In genomic region chr4:95771542-95771941, GRCm38 (mm10) we compare ENCODE assay signal across 22 mouse cellular contexts.
DNase-seq lines count a peak whose midpoint lies in the region; ATAC-seq and TF ChIP-seq lines count a peak whose summit lies in the region.
"Had no signal": no experiment of that assay in that cellular context is flagged by ENCODE, and none has a peak within 500 bp of the region (broad histone marks: within the 10 kb centered on the region; RNA-seq: fewer than 3 reads in every experiment).

No protein-coding gene starts in this region.

- no peaks in the 10 kb centered on the region; the same call in 1 of the 2 replicates for H3K36me3 ChIP-seq in kidney, adult 2 months (ENCODE audit: control insufficient read depth, insufficient read depth, low read length)
- no peaks in the 10 kb centered on the region for H3K36me3 ChIP-seq in kidney, postnatal 0 days (ENCODE audit: insufficient read depth, low read length)
- no peaks in the 10 kb centered on the region for H3K36me3 ChIP-seq in intestine, embryonic 15.5 days
- no peaks in the 10 kb centered on the region for H3K36me3 ChIP-seq in forebrain, postnatal 0 days (ENCODE audit: insufficient read depth)
- H3K36me3 ChIP-seq: embryonic facial prominence, embryonic 13.5 days; forebrain, embryonic 12.5 days; heart, embryonic 15.5 days; hindbrain, embryonic 15.5 days had no signal

- peaks cover 15% of the 10 kb centered on the region; the same call in 1 of the 2 replicates for H3K4me1 ChIP-seq in kidney, adult 2 months (ENCODE audit: control insufficient read depth, insufficient read depth, low read length)
- H3K4me1 ChIP-seq in kidney, postnatal 0 days (replicated peaks; ENCODE audit: insufficient read depth, low read length), result no peaks in the 10 kb centered on the region
- no peaks in the 10 kb centered on the region; the same call in 1 of the 2 replicates for H3K4me1 ChIP-seq in intestine, embryonic 15.5 days (replicated peaks)
- H3K4me1 ChIP-seq in forebrain, postnatal 0 days (ENCODE audit: insufficient read depth), result no peaks in the 10 kb centered on the region
- H3K4me1 ChIP-seq: hindbrain, embryonic 15.5 days had no signal

- no peak overlapping the region for H3K9ac ChIP-seq in kidney, postnatal 0 days (ENCODE audit: low read depth, low read length)
- no peak overlapping the region for H3K9ac ChIP-seq in intestine, embryonic 15.5 days
- H3K9ac ChIP-seq in forebrain, postnatal 0 days, result no peak overlapping the region
- H3K9ac ChIP-seq: embryonic facial prominence, embryonic 13.5 days; forebrain, embryonic 12.5 days; heart, embryonic 15.5 days; hindbrain, embryonic 15.5 days had no signal

- WGBS in kidney, adult 2 months, result 96% methylated on average over 3 of the region's 3 CpGs
- 77% methylated on average over 3 of the region's 3 CpGs for WGBS in kidney, postnatal 0 days
- WGBS in intestine, embryonic 15.5 days, result 73% methylated on average over 3 of the region's 3 CpGs
- WGBS in forebrain, postnatal 0 days, result 91% methylated on average over 3 of the region's 3 CpGs

- no peak overlapping the region for H3K4me3 ChIP-seq in kidney, adult 2 months (ENCODE audit: insufficient read depth, low read depth, low read length)
- H3K4me3 ChIP-seq in kidney, postnatal 0 days (replicated peaks; ENCODE audit: low read depth, low read length), result no peak overlapping the region
- no peak overlapping the region for H3K4me3 ChIP-seq in intestine, embryonic 15.5 days (replicated peaks)
- no peak overlapping the region for H3K4me3 ChIP-seq in forebrain, postnatal 0 days (ENCODE audit: low read depth, low read length)
- H3K4me3 ChIP-seq: embryonic facial prominence, embryonic 13.5 days; forebrain, embryonic 12.5 days; heart, embryonic 15.5 days; hindbrain, embryonic 15.5 days had no signal

- H3K27me3 ChIP-seq in kidney, adult 2 months (replicated peaks; ENCODE audit: control insufficient read depth, insufficient read depth, low read length), result no peaks in the 10 kb centered on the region
- H3K27me3 ChIP-seq in kidney, postnatal 0 days (ENCODE audit: insufficient read depth, low read length), result no peaks in the 10 kb centered on the region
- no peaks in the 10 kb centered on the region for H3K27me3 ChIP-seq in intestine, embryonic 15.5 days (replicated peaks)
- H3K27me3 ChIP-seq in forebrain, postnatal 0 days (ENCODE audit: insufficient read depth, low read length), result no peaks in the 10 kb centered on the region
- H3K27me3 ChIP-seq: CH12.LX; embryonic facial prominence, embryonic 13.5 days; forebrain, embryonic 12.5 days; heart, embryonic 15.5 days; hindbrain, embryonic 15.5 days; Patski had no signal

- no peak for TF ChIP-seq CTCF in kidney, adult 2 months (conservative IDR thresholded peaks at IDR 0.05; ENCODE audit: insufficient read depth, insufficient read length, low read depth, low read length)
- no peak for TF ChIP-seq CTCF in kidney, postnatal 0 days (IDR thresholded peaks at IDR 0.05; ENCODE audit: low read depth)
- no peak for TF ChIP-seq CTCF in forebrain, postnatal 0 days (IDR thresholded peaks at IDR 0.05; ENCODE audit: low read depth)

- ATAC-seq in kidney, postnatal 0 days (replicated peaks; ENCODE audit: low FRiP score, low read depth), result no peak
- peak; percentile 75 for ATAC-seq in intestine, embryonic 15.5 days
- no peak for ATAC-seq in forebrain, postnatal 0 days
- ATAC-seq: activated CD4-positive, CD25-positive, alpha-beta regulatory T cell, adult 4 months; forebrain, embryonic 16.5 days; Patski had no signal

- H3K9me3 ChIP-seq in kidney, postnatal 0 days (replicated peaks; ENCODE audit: low read length), result no peaks in the 10 kb centered on the region
- no peaks in the 10 kb centered on the region for H3K9me3 ChIP-seq in intestine, embryonic 15.5 days
- H3K9me3 ChIP-seq in forebrain, postnatal 0 days (ENCODE audit: low read length), result no peaks in the 10 kb centered on the region
- H3K9me3 ChIP-seq: embryonic facial prominence, embryonic 13.5 days; forebrain, embryonic 12.5 days; heart, embryonic 15.5 days; hindbrain, embryonic 15.5 days had no signal

- TF ChIP-seq POLR2A in kidney, adult 2 months (IDR thresholded peaks at IDR 0.05; ENCODE audit: low read depth, low read length), result no peak

- H3K4me2 ChIP-seq in kidney, postnatal 0 days (ENCODE audit: low read length), result no peak overlapping the region
- no peak overlapping the region for H3K4me2 ChIP-seq in intestine, embryonic 15.5 days (replicated peaks)
- no peak overlapping the region for H3K4me2 ChIP-seq in forebrain, postnatal 0 days (ENCODE audit: low read depth)
- H3K4me2 ChIP-seq: embryonic facial prominence, embryonic 13.5 days; forebrain, embryonic 12.5 days; heart, embryonic 11.5 days; heart, embryonic 15.5 days; hindbrain, embryonic 15.5 days had no signal

- H3K27ac ChIP-seq in kidney, adult 2 months (ENCODE audit: insufficient read depth, low read depth, low read length), result peak overlapping the region; percentile 84
- H3K27ac ChIP-seq in kidney, postnatal 0 days, result peak overlapping the region; percentile 74; the same call in 1 of the 2 replicates
- peak overlapping the region; percentile 70 for H3K27ac ChIP-seq in intestine, embryonic 15.5 days
- no peak overlapping the region for H3K27ac ChIP-seq in forebrain, postnatal 0 days (ENCODE audit: low read depth, low read length)
- H3K27ac ChIP-seq: embryonic facial prominence, embryonic 13.5 days; forebrain, embryonic 12.5 days; heart, embryonic 15.5 days; hindbrain, embryonic 15.5 days had no signal

- no peak for DNase-seq in kidney, adult 2 months
- DNase-seq in kidney, postnatal 25 days, result no peak
- DNase-seq in kidney, postnatal 0 days (ENCODE audit: low spot score), result no peak
- DNase-seq in kidney, adult 8-10 months, result no peak
- no peak for DNase-seq in forebrain, postnatal 0 days
- DNase-seq: adrenal gland, postnatal 14 days; cerebellum, adult 11-12 months; cerebellum, adult 9-10 months; cerebellum, postnatal 25 days; gastrocnemius, postnatal 36 days; heart, adult 11 months; heart, postnatal 14 days had no signal
